Mouse (Mus musculus) frontal cortex, adult 2 months (tissue): ENCODE measurements around the gene Timp2. TPM values are rescaled to one million over a fixed set of nuclear protein-coding genes. Genes with fewer than 3 reads are reported as not detected.

Experiments
- DNase-seq, 2 experiments: peaks; one replicate each; pipeline ENCODE4 v3.0.0; 2022; ENCODE audit warnings: low spot score in 1 of 2; ENCODE audit errors: extremely low spot score in 1 of 2
- polyA plus RNA-seq: library from polyadenylated mRNA; depleted of rRNA; stranded (reverse); fragments of >200 nt; gene quantifications from 2 replicates; pipeline ENCODE4 v1.2.3, GENCODE M21; 2012; rRNA removed

Gene Timp2
- polyA plus RNA-seq, 1 experiment: 218 TPM

- peak; percentile 31 to 67 for DNase-seq
These were observed 101.2 kb downstream of the Timp2 start for GRCm38 (mm10) chr11:118254159-118254951.

- no peak for DNase-seq
These were observed 101.9 kb downstream of the Timp2 start for GRCm38 (mm10) chr11:118253447-118254158.

Other genes with a start within 250 kb of the Timp2 start
- gene Dnah17, start 225.1 kb downstream of the Timp2 start, polyA plus RNA-seq: 0.21 and 0.24 TPM in 2 replicates
- gene Cyth1, start 107.1 kb downstream of the Timp2 start, polyA plus RNA-seq: 70.4 and 90.1 TPM in 2 replicates
- gene Usp36, start 65.5 kb downstream of the Timp2 start, polyA plus RNA-seq: 27.7 and 28.4 TPM in 2 replicates
- gene Cep295nl, start 13.2 kb downstream of the Timp2 start, polyA plus RNA-seq: 0.52 and 0.76 TPM in 2 replicates
- 38.5 and 52.4 TPM in 2 replicates for gene Lgals3bp, start 46.4 kb upstream of the Timp2 start, polyA plus RNA-seq
- 38.3 and 40.2 TPM in 2 replicates for gene Cant1, start 63.3 kb upstream of the Timp2 start, polyA plus RNA-seq
- 2.6 and 3.4 TPM in 2 replicates for gene C1qtnf1, start 72.5 kb upstream of the Timp2 start, polyA plus RNA-seq
- gene Engase, start 121.1 kb upstream of the Timp2 start, polyA plus RNA-seq: 8.3 and 9.8 TPM in 2 replicates